In the genomic region with DNA sequence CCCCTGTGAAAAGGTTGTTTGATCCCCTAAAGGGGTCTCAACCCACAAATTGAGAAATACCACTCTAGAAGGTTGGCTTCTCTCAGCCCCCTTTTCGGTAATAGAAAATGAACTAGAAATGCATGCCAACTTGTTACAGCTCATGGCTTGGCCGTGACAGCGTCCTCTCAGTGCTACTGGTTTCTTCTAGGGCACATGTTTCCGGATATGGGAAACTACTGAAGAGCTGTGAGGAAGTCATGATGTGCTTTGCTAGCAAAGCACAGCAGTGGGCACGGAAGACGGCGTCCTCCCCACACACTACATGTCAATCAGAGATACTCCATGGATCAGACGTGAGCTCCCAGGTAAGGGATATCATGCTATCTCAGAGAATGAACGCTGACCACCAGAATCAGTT, we compare ENCODE assay signal across 22 mouse cellular contexts.
"Had no signal": no experiment of that assay in that cellular context is flagged by ENCODE, and none has a peak within 500 bp of the region (broad histone marks: within the 10 kb centered on the region; RNA-seq: fewer than 3 reads in every experiment).

No protein-coding gene starts in this region.

- H3K4me2 ChIP-seq: limb, embryonic 12.5 days; limb, embryonic 15.5 days; liver, embryonic 11.5 days; lung, embryonic 14.5 days; midbrain, embryonic 11.5 days; neural tube, embryonic 12.5 days; neural tube, embryonic 15.5 days had no signal

- H3K4me1 ChIP-seq: neural tube, embryonic 12.5 days had no signal

- H3K9ac ChIP-seq: limb, embryonic 12.5 days; limb, embryonic 15.5 days; liver, embryonic 14.5 days; liver, postnatal 0 days; lung, embryonic 14.5 days; neural tube, embryonic 12.5 days; neural tube, embryonic 15.5 days had no signal

- H3K9me3 ChIP-seq: limb, embryonic 12.5 days; limb, embryonic 15.5 days; neural tube, embryonic 12.5 days; neural tube, embryonic 15.5 days had no signal

- DNase-seq: kidney, adult 2 months; kidney, postnatal 10 days; kidney, postnatal 36 days; layer of hippocampus, postnatal 36 days; left cerebral cortex, postnatal 4 days; liver, postnatal 0 days; lung, embryonic 14.5 days; midbrain, embryonic 14.5 days; right cerebral cortex, postnatal 25 days; spleen, adult 18-20 months; thymus, adult 18-20 months; thymus, postnatal 36 days had no signal

- H3K36me3 ChIP-seq: limb, embryonic 12.5 days; limb, embryonic 15.5 days; neural tube, embryonic 12.5 days; neural tube, embryonic 15.5 days had no signal

- H3K27ac ChIP-seq: left cerebral cortex, adult 2 months; limb, embryonic 12.5 days; limb, embryonic 15.5 days; liver, embryonic 14.5 days; macrophage; neural tube, embryonic 12.5 days; neural tube, embryonic 15.5 days had no signal

- ATAC-seq: liver, postnatal 0 days; lung, postnatal 0 days had no signal

- H3K27me3 ChIP-seq: limb, embryonic 12.5 days; limb, embryonic 15.5 days; neural tube, embryonic 12.5 days; neural tube, embryonic 15.5 days had no signal

- H3K4me3 ChIP-seq: left cerebral cortex, adult 2 months; limb, embryonic 12.5 days; limb, embryonic 15.5 days; neural tube, embryonic 12.5 days; neural tube, embryonic 15.5 days had no signal
